Mouse (Mus musculus) lung, embryonic 15.5 days (tissue): ENCODE results near the gene 2310039H08Rik. TPM values are rescaled to one million over a fixed set of nuclear protein-coding genes. Genes with fewer than 3 reads are reported as not detected.
"Not testable (repeated sequence)": the region's sequence is repeated elsewhere in the genome, so short reads cannot be mapped to it uniquely, and the experiment has no call there.

ENCODE experiments used
- ATAC-seq: fragments of 200-750 bp; cut with Nextera tagmentation; 2 replicates; pipeline ENCODE4 v1.8.0; 2017; ENCODE audit warnings: moderate number of reproducible peaks, borderline replicate concordance; ENCODE audit not compliant: low FRiP score, low TSS enrichment; ENCODE audit errors: extremely low read depth
- H3K27ac ChIP-seq: fragments of 300-500 bp; sonication (generic); 2 replicates; pipeline ENCODE4 v1.5.1; 2015; ENCODE audit warnings: moderate library complexity, mild to moderate bottlenecking, inconsistent platforms
- H3K27me3 ChIP-seq: fragments of 300-500 bp; sonication (generic); 2 replicates; pipeline ENCODE4 v1.6.1; 2015; ENCODE audit warnings: inconsistent platforms
- H3K36me3 ChIP-seq: fragments of 300-500 bp; sonication (generic); 2 replicates; pipeline ENCODE4 v1.6.1; 2015; ENCODE audit warnings: inconsistent platforms
- H3K4me1 ChIP-seq: fragments of 300-500 bp; sonication (generic); 2 replicates; pipeline ENCODE4 v1.6.1; 2015; ENCODE audit warnings: inconsistent platforms
- H3K4me2 ChIP-seq: fragments of 300-500 bp; sonication (generic); 2 replicates; pipeline ENCODE4 v1.6.1; 2015; ENCODE audit warnings: inconsistent platforms, mild to moderate bottlenecking, moderate library complexity
- H3K4me3 ChIP-seq: fragments of 300-500 bp; sonication (generic); 2 replicates; pipeline ENCODE4 v1.5.1; 2015; ENCODE audit warnings: mild to moderate bottlenecking, inconsistent platforms
- H3K9ac ChIP-seq: fragments of 300-500 bp; sonication (generic); 2 replicates; pipeline ENCODE4 v1.6.1; 2015; ENCODE audit warnings: inconsistent platforms
- H3K9me3 ChIP-seq: fragments of 300-500 bp; sonication (generic); 2 replicates; pipeline ENCODE4 v1.6.1; 2016; ENCODE audit warnings: inconsistent platforms
- WGBS: fragments of 180-500 bp; shearing (Covaris S2); methylation state at CpG from one replicate; pipeline ENCODE4 v1.1.7; 2015; 5-methylcytosine and 5-hydroxymethylcytosine counted together
- polyA plus RNA-seq: library from polyadenylated mRNA; unstranded; fragments of >200 nt; fragmentation: Nextera tagmentation; extraction: Ambion mirVana; gene quantifications from 2 replicates; pipeline ENCODE4 v1.2.1, GENCODE M21; 2015

Gene 2310039H08Rik
- polyA plus RNA-seq, 1 experiment from 2014 or later = 62.2 TPM

- ATAC-seq = 0 out of 2 replicates have a peak, but pooled peaks have one; percentile 1
- Histone ChIP-seq H3K36me3 (peaks cover 27% of the 10 kb centered on the region), H3K4me1 (peaks cover 15% of the 10 kb centered on the region), H3K27ac (peak overlapping the region; percentile 86; the same call in 1 of the 2 replicates), H3K4me3 (peak overlapping the region; percentile 72), H3K27me3 (no peaks in the 10 kb centered on the region), H3K9ac (no peak overlapping the region), H3K4me2 (peak overlapping the region; percentile 51), H3K9me3 (no peaks in the 10 kb centered on the region)
- WGBS = 71% methylated on average over 2 of the region's 2 CpGs
These were observed 10.8 kb downstream of the 2310039H08Rik start for GRCm38 (mm10) chr17:46783222-46783565.

- H3K4me2 ChIP-seq = no peak overlapping the region
- ATAC-seq = no peak
- H3K4me1 ChIP-seq = 0 out of 2 replicates have a peak, but pooled peaks cover 3% of the 10 kb centered on the region
- no peak overlapping the region for H3K4me3 ChIP-seq
- WGBS = 80% methylated on average over 5 of the region's 5 CpGs
- H3K27ac ChIP-seq = no peak overlapping the region
- no peaks in the 10 kb centered on the region for H3K27me3 ChIP-seq
- H3K9ac ChIP-seq = no peak overlapping the region
- no peaks in the 10 kb centered on the region for H3K36me3 ChIP-seq
- H3K9me3 ChIP-seq = no peaks in the 10 kb centered on the region
These were observed 14.5 kb downstream of the 2310039H08Rik start for GRCm38 (mm10) chr17:46786952-46787351.

GRCm38 (mm10) chr17:46787974-46788373 is 15.5 kb downstream of the 2310039H08Rik start:
- not testable (repeated sequence) for H3K4me2 ChIP-seq, ATAC-seq, H3K4me3 ChIP-seq, H3K9me3 ChIP-seq, H3K27me3 ChIP-seq, H3K36me3 ChIP-seq, H3K9ac ChIP-seq, H3K27ac ChIP-seq, H3K4me1 ChIP-seq
- WGBS = 66% methylated on average over 2 of the region's 2 CpGs

GRCm38 (mm10) chr17:46792963-46793362 is 20.5 kb downstream of the 2310039H08Rik start:
- 73% methylated on average over 2 of the region's 2 CpGs for WGBS
- Histone ChIP-seq H3K4me1 (no peaks in the 10 kb centered on the region), H3K4me3 (no peak overlapping the region), H3K27ac (no peak overlapping the region), H3K36me3 (no peaks in the 10 kb centered on the region), H3K9ac (no peak overlapping the region), H3K9me3 (no peaks in the 10 kb centered on the region), H3K4me2 (no peak overlapping the region), H3K27me3 (no peaks in the 10 kb centered on the region)
- ATAC-seq = no peak

- 77% methylated on average over 4 of the region's 4 CpGs for WGBS
- Histone ChIP-seq H3K27me3 (no peaks in the 10 kb centered on the region), H3K4me1 (no peaks in the 10 kb centered on the region), H3K27ac (no peak overlapping the region), H3K9ac (no peak overlapping the region), H3K9me3 (no peaks in the 10 kb centered on the region), H3K4me3 (no peak overlapping the region), H3K36me3 (peaks cover 21% of the 10 kb centered on the region), H3K4me2 (no peak overlapping the region)
- no peak for ATAC-seq
These were observed 24.3 kb downstream of the 2310039H08Rik start for GRCm38 (mm10) chr17:46796743-46797142.

GRCm38 (mm10) chr17:46797386-46797785 is 25.0 kb downstream of the 2310039H08Rik start:
- H3K27me3 ChIP-seq = no peaks in the 10 kb centered on the region
- peaks cover 21% of the 10 kb centered on the region for H3K36me3 ChIP-seq
- no peak for ATAC-seq
- H3K9ac ChIP-seq = no peak overlapping the region
- no peak overlapping the region for H3K4me2 ChIP-seq
- H3K9me3 ChIP-seq = no peaks in the 10 kb centered on the region
- no peak overlapping the region for H3K27ac ChIP-seq
- H3K4me3 ChIP-seq = no peak overlapping the region
- 45% methylated on average over 6 of the region's 8 CpGs for WGBS
- H3K4me1 ChIP-seq = no peaks in the 10 kb centered on the region

GRCm38 (mm10) chr17:46799680-46800079 is 27.2 kb downstream of the 2310039H08Rik start:
- ATAC-seq = no peak

GRCm38 (mm10) chr17:46801761-46802160 is 29.3 kb downstream of the 2310039H08Rik start:
- no peaks in the 10 kb centered on the region for H3K4me1 ChIP-seq
- H3K9ac ChIP-seq = no peak overlapping the region
- no peak overlapping the region for H3K4me2 ChIP-seq
- ATAC-seq = no peak
- H3K27me3 ChIP-seq = no peaks in the 10 kb centered on the region
- H3K9me3 ChIP-seq = no peaks in the 10 kb centered on the region
- WGBS = 73% methylated on average over 6 of the region's 6 CpGs
- no peak overlapping the region for H3K4me3 ChIP-seq
- peaks cover 35% of the 10 kb centered on the region for H3K36me3 ChIP-seq
- no peak overlapping the region for H3K27ac ChIP-seq

More at GRCm38 (mm10) chr17:46799680-46800079, 27.2 kb downstream of the 2310039H08Rik start:
- Histone ChIP-seq H3K4me1 (no peaks in the 10 kb centered on the region), H3K36me3 (peaks cover 24% of the 10 kb centered on the region), H3K9ac (no peak overlapping the region), H3K4me2 (no peak overlapping the region), H3K27me3 (no peaks in the 10 kb centered on the region), H3K9me3 (no peaks in the 10 kb centered on the region), H3K4me3 (no peak overlapping the region), H3K27ac (no peak overlapping the region)
- 72% methylated on average over 10 of the region's 10 CpGs for WGBS

- H3K27me3 ChIP-seq = no peaks in the 10 kb centered on the region
- H3K9me3 ChIP-seq = no peaks in the 10 kb centered on the region
- H3K4me2 ChIP-seq = no peak overlapping the region
- H3K36me3 ChIP-seq = peaks cover 46% of the 10 kb centered on the region
- H3K4me1 ChIP-seq = no peaks in the 10 kb centered on the region
- ATAC-seq = no peak
- 91% methylated on average over 10 of the region's 10 CpGs for WGBS
- no peak overlapping the region for H3K4me3 ChIP-seq
- no peak overlapping the region for H3K27ac ChIP-seq
- H3K9ac ChIP-seq = no peak overlapping the region
These were observed 35.9 kb downstream of the 2310039H08Rik start for GRCm38 (mm10) chr17:46808376-46808775.

GRCm38 (mm10) chr17:46809131-46809830 is 36.8 kb downstream of the 2310039H08Rik start:
- Histone ChIP-seq H3K4me3 (no peak overlapping the region), H3K36me3 (peaks cover 45% of the 10 kb centered on the region), H3K4me1 (no peaks in the 10 kb centered on the region), H3K9me3 (no peaks in the 10 kb centered on the region), H3K9ac (no peak overlapping the region), H3K4me2 (no peak overlapping the region), H3K27me3 (no peaks in the 10 kb centered on the region), H3K27ac (no peak overlapping the region)
- WGBS = 84% methylated on average over 6 of the region's 6 CpGs
- no peak for ATAC-seq

- Histone ChIP-seq H3K36me3 (peaks cover 38% of the 10 kb centered on the region), H3K27ac (no peak overlapping the region), H3K4me2 (no peak overlapping the region), H3K9me3 (no peaks in the 10 kb centered on the region), H3K4me3 (no peak overlapping the region), H3K4me1 (no peaks in the 10 kb centered on the region), H3K27me3 (no peaks in the 10 kb centered on the region), H3K9ac (no peak overlapping the region)
- WGBS = 96% methylated on average over 3 of the region's 3 CpGs
- no peak for ATAC-seq
These were observed 38.2 kb downstream of the 2310039H08Rik start for GRCm38 (mm10) chr17:46810672-46811071.

- no peak overlapping the region for H3K27ac ChIP-seq
- H3K27me3 ChIP-seq = no peaks in the 10 kb centered on the region
- H3K9me3 ChIP-seq = no peaks in the 10 kb centered on the region
- H3K4me1 ChIP-seq = no peaks in the 10 kb centered on the region
- H3K4me2 ChIP-seq = no peak overlapping the region
- H3K9ac ChIP-seq = no peak overlapping the region
- H3K36me3 ChIP-seq = peaks cover 27% of the 10 kb centered on the region
- WGBS = 93% methylated on average over 1 of the region's 1 CpGs
- no peak for ATAC-seq
- H3K4me3 ChIP-seq = no peak overlapping the region
These were observed 40.0 kb downstream of the 2310039H08Rik start for GRCm38 (mm10) chr17:46812442-46812841.
